Mouse (Mus musculus) E14TG2a.4 (cell line): ENCODE measurements around the gene Olfr1496.

Source experiments
- CTCF ChIP-seq: conservative IDR thresholded peaks from 2 replicates; pipeline ENCODE4 v1.5.1; 2014; ENCODE audit warnings: low read length
- NANOG ChIP-seq: IDR thresholded peaks from 2 replicates; pipeline ENCODE4 v1.6.1; 2014; ENCODE audit warnings: borderline replicate concordance, low read length, mixed read lengths
- POU5F1 ChIP-seq: IDR thresholded peaks from 2 replicates; pipeline ENCODE4 v1.6.1; 2014; ENCODE audit warnings: low read length, borderline replicate concordance

DNA sequence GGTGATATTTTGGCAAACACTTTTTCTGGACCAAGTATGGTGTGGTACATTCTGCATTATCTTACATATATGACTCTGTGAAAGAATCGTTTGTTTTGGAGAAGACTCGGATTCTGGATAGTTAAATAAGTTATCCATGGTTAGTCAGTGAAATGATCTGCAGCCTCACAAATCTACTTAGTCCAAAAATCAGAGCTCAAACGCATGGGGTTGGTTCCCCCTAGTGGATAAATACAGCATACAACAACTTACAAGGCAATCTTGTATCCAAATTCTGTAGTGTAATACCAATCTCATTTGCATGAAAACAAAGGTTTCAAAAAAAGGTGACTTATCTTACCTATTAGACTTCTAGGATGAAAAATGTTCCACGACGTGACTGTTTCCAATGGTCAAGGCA, 41.1 kb downstream of the Olfr1496 start:
- TF ChIP-seq CTCF (peak; percentile 57), NANOG (no peak), POU5F1 (no peak)
